Mouse (Mus musculus) right cerebral cortex, postnatal 4 days (tissue): ENCODE measurements around the gene Fcho1.
A peak's percentile ranks its signal among the peaks of the same experiment; 100 is the strongest.
"Not testable (repeated sequence)": the region's sequence is repeated elsewhere in the genome, so short reads cannot be mapped to it uniquely, and the experiment has no call there.

Source experiments
- DNase-seq: peaks from one replicate; pipeline ENCODE4 v3.0.0-alpha.2; 2022

The Fcho1 gene

DNA sequence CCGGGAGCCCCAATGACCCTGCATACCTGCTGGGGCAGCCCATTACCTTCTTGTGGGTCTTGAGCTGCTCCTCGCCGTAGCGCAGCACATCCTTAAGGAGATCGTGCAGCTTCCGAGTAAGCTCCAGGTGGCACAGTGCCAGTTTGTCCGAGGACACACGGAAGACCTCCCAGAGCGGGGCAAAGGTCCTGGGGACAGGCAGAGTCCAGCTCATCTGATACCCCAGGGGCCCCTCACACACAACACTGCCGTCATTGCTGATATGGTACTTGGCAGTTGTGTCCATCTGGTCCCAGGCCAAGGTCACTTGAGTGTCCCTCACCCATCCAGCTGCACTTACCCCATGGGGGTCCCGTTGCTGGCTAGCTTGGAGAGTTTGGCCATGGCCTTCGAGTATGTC is 8.4 kb downstream of the Fcho1 start:
- DNase-seq = no peak

DNA sequence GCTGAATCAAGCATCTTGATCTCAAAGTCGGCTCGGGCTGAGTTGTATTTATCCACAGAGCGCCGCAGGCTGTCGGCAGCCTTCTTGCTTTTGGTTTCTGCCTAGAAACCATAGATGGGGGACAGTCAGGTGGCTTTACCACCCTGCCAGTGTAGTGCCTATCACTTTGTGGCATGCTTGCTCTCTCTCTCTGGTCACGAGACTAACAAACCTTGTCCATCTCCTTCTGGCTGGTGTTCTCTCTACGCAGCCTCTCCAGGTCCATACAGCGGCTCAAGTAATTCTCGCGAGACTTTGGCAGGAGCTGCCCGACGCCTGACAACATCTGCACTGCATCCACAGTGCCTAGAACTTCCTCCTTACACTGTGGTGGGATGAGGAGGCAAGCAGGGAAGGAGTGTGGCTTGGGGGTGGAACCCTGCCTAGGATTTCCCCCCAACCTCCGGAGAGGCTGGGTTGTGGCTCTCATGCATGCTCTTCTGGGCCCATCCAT is 8.9 kb downstream of the Fcho1 start:
- no peak for DNase-seq

DNA sequence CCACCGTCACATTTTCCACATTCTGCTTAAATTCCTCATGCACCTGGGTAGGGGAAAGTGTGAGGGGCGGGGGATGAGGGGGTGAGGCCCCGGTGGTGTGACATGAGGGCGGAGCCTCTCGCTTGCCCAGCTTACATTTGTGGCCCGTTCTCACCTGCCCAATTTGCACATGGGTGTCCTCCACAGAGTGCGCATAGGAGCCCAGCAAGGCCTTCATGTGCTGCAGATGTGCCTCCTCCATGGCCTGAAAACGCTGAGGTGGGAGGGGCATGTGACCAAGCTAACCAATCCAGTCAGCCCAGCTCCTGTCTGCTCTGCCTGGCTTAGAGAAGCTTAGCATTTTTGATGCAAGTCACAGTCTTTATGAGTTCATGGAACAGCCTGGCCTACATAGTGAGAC is 10.0 kb downstream of the Fcho1 start:
- no peak for DNase-seq

DNA sequence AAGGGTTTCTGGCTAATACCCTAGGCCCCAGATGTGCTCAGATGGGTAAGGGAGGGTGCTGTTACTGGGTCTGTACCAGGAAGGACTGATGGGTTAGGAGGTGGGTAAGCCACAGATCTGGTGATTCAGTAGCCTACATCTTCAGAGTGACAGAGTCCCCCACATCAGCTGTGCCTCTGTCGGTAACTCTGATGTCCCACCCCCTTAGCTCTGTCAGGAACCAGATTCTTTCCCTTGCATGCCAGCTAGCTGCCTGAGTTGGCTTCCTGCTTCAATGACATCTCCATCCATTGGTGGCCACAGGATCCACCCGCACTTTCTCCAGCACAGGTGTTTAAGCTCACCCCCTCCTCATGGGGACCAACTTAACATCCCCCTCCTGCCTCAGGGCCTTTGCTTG is 13.9 kb downstream of the Fcho1 start:
- no peak for DNase-seq

DNA sequence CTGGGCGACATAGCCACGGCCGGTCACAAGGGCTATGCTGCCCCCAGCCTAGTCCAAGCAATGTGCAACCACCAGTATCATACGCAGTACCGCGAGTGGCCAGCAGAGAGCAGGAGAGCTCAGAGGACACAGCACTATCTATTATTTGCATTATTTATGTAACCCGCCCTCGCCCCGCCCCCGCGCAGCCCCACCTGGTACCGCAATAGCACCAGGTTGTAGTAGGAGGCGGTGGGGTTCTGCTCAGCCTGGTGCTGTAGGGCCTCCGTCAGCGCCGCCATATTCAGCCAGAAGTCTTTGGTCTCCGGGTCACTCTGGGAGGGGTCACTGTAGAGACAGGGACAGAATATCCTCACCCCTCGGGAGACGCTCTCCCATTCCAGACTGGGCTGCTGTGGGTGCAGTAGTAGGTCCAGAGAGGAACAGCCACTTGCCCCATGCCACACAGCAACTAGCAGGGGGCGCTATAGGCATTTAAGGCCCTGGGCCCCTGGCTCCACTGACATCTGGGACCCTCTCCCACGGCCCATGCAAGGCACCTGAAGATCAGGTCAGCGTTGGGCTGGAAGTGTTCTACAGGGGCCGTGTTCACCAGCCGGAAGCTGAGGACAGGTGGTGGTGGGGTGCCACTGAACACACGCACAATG is 15.6 kb downstream of the Fcho1 start:
- DNase-seq = peak; percentile 94

DNA sequence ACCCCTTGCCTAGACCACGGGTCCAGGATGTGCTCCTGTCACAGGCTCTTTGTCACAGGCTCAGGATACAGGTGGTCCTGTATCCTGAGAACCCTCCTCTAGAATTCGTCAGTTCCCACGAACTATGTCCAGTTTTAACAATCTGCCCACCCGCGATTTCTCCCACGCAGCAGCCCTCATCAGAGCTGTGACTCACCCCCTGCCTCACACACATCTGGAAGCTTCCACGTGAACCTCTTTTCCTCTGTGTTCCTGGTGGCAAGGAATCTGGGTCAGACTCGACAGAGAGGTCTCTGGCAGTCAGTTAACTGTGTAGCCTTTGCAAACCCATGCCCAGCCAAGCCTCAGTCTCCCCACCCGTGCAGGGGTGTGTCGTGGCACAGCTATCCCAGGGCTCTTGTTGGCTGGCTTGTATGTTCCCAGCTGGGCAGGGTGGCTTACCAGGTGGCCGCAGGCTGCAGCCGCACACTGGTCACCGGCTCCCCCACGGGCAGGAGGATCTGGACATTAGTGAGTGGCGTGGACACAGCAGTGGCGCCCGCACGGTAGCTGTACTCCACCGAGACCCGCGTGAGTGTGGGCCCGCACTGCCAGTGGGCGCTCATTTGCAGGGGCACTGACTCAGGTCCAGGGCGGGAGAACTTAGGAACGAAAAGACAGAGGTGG is 16.2 kb downstream of the Fcho1 start:
- no peak for DNase-seq

DNA sequence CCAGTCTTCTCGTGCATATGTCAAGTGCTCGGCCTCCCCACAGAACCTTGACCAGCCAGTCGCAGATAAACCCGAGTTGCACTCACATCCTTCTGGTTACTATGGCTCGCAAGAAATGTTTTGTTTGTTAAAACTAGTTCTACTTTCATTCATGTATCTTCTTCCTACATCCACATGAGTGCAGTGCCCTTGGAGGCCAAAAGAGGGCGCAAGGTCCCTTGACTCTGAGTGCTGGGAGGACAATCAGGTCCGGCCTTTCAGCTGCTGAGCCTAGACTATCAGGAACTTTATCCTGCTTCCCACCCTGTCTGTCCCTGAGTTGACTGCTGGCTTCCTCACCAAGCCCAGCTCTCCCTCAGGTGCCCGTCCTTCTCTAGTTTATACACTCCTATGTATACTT is 17.6 kb downstream of the Fcho1 start:
- DNase-seq = peak; percentile 62

DNA sequence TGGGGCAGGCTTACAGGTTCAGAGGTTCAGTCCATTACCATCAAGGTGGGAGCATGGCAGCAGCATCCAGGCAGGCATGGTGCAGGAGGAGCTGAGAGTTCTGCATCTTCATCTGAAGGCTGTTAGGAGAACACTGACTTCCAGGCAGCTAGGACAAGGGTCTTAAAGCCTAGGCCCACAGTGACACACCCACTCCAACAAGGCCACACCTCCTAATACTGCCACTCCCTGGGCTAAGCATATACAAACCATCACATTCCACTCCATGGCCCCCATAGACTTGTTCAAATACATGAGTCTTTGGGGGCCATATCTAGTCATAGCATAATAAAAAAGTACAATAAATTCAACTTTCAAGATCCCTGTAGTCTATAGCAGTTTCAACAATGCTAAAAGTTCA is 22.1 kb downstream of the Fcho1 start:
- DNase-seq = not testable (repeated sequence)

DNA sequence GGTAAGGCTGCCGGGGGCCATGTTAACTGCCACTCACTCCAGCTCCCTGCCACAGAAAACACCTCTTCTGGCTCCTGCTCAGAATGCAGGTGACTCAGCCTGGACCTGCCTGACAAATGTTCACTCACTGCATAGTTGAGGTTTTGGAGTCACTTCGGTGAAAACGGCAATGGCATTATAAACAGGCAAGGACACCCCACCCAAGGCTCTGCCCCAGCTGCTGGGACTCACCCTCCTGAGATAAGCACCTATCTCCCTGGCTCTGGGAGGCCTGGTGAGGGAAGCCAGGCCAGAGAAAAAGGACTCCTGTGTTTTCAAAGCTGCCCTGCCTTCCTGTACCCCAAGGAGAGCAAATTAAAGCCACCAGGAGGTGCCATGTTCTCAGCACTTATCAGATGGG is 22.6 kb downstream of the Fcho1 start:
- no peak for DNase-seq

DNA sequence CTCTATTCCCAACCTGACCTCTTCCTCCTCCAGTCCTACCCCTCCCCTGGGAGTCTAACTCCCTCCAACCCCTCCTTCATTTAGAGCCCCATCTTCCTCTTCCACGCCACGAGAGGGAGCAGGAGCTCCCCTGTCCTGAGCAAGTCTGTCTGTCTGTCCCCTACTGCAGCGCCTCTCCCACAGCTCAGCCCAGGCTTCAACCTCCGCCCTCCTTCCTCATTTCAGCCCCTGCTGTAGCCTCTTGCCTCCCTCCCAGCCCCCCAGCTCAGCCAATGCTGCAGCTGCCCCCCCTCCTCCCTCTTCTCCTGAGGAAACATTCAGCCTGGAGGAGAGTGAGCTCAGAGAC is 23.5 kb downstream of the Fcho1 start:
- no peak for DNase-seq

DNA sequence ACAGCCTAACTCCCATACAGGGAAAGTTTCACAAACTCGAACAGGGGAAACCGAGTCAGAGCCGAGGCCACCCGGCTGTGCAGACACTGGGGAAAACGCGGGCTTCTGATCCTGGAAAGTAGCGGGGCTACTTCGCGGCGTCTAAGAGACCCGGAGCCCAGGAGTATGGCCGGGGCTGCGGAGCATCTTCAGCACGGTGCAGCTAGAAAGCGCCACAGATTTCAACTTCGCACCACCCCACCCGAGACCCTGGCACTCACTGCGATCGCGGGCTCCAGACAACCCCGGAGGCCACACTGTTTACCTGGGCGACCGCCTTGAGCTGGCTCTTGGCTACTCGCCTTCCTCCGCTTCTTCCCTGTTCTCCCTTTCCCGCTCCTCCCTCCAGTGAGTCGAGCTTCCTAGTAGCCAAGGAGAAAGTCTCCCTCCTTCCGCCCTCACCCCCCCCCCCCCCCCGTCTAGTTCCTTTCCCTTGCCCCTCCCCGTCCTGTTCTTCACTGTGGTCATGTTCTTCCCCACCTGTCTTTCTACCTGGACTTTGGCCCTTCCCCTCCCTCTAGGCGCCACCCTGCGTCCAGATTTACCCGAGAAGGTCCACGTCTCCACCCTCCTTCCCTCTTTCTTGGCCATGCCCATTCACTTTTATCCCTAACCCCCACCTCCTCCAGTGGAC is 24.0 kb downstream of the Fcho1 start, which contains the start of gene B3gnt3:
Gene B3gnt3, minus strand, starts transcription at position 376 of the 673 bp plus-strand sequence.
- no peak for DNase-seq

DNA sequence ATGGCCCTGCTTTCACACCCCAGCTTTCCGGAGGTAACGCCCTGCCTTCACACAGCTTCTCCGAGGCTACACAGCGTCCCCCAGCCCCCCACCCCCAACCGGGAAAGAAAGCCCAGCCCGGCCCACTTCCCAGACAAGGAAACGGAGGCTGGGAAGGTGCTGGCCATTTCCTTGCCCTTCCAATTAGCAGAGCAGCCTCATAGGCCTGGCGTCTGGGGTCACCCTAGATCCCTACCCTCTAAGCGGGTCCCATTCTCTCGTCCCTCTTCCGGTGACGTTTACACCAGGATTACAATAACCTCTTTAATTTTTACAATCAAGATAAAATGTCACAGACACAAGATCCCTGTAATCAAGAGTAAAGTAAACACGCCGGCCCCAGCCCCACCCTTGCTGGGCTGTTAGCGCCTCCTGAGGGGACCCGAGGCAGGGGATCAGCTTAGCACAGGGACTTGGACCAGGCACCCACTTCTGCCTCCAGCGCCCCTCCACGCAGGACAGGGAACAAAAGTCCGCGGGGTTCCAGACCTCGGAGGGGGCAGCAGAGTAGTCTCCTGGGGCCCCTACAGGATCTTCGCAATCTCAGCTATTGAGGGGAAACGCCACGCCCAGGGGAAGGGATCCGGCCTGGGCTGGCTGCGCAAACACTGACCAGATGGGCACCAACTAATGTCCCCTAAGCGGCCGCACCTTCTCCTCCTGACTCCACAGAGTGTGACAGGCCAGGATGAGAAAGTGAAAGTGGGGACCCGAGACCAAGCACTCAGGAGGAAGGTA is 24.8 kb downstream of the Fcho1 start:
- DNase-seq = no peak

DNA sequence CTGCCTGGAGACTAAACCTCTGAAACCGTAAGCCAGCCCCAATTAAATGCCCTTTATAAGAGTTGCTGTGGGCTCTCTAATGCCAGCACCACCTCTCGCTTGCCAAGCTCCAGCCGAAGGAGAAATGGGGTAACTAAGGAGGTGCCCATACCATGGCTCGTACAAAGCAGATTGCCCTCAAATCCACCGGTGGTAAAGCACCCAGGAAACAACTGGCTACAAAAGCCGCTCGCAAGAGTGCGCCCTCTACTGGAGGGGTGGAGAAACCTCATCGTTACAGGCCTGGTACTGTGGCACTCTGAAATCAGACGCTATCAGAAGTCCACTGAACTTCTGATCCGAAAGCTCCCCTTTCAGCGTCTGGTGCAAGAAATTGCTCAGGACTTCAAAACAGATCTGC is 30.1 kb downstream of the Fcho1 start:
- not testable (repeated sequence) for DNase-seq

DNA sequence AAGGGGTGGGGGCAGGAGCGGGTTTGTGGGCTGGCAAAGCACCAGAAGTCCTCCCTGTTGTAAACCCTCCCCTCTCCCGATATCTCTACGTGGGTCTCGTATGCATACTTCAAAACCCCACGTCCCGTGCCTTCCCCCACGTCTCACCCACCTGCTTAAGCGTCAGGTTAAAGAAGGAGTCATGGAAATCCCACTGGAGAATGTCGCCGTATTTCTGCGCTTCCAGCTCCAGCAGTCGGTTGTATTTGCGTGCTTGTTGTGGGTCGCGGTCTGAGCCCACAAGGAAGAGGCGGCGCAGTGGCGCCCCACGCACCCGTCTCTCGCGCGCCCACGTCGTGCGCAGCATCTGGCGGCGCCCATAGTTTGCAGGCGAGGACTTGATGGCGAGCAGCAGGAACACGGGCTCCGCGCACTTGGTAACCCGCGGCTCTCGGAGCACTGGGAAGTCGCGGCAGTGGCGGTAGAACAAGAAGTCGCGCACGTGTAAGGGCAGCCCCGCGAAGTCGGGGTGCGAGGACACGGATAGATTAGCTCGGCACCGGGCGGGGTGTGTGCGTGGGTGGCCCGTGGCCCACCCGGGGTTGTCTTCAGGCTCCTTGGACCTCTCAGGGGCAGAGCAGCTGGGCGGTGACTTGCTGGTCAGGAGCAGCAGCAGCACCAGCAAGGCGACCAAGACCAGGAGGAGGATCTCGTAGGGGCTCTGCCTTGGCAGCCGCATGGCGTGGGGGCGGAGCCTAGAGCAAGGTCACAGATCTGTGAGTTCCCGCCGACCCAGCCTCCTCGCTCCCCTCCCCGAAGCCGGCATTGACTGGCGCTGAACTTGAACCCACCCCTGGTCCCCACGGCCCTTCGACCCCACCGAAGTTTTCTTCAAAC is 32.1 kb downstream of the Fcho1 start:
- DNase-seq = no peak

DNA sequence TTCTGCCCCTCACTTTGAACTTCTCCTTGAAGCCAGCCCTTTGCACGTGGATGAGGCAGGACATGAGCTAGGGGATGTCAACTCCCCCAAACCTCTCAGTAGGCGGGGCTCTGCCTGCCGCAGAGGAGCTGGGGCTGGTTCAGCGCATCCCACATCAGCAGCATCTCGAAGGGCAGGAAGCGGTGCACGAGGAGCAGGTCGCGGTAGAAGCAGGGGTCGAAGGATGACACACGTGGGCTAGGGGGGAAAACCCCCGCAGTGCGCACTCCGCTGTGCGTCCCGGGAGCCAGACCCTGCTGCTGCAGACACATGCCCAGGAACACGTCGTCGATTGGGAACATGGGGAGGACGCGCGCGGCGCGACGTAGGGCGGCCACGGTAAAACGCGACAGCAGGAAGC is 33.0 kb downstream of the Fcho1 start:
- no peak for DNase-seq

DNA sequence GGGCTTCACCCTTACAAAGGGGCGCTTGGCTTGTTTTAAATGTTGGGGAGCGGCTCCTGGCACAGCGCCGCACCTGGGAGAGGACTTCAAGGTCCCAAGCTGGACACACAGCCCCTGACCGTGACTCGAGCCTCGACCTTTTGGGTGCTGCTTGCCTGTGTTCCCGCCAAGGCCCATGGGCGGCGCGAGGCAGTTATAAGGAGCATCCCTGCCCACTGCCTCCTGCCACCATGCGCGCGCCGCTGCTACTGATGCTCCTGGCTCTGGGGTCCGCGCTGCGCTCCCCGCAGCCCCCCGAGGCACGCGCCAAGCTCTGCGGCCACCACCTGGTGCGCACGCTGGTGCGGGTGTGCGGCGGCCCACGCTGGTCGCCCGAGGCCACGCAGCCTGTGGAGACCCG is 36.5 kb downstream of the Fcho1 start, which contains the start of gene Insl3:
Gene Insl3, plus strand, starts transcription at position 187 of the 400 bp plus-strand sequence.
- DNase-seq = no peak

DNA sequence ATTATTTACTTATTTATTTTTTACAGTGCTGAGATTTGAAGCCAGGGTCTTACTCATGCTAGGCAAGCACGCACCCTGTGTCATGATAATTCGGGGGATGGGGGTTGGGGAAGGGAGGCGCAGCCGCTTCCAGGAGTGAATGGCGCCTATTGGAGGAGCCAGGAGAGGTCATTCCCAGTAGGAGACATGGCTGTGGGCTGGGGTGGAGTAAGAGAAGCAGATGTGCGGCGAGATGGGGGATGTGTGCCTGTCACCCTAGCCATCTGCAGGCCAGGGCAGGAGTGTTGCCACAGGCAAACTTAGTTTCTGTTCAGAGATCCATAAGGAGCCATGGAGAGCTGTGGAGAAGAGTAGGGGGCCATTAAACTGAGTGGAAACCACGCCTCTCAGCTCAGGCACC is 37.9 kb downstream of the Fcho1 start:
- no peak for DNase-seq

DNA sequence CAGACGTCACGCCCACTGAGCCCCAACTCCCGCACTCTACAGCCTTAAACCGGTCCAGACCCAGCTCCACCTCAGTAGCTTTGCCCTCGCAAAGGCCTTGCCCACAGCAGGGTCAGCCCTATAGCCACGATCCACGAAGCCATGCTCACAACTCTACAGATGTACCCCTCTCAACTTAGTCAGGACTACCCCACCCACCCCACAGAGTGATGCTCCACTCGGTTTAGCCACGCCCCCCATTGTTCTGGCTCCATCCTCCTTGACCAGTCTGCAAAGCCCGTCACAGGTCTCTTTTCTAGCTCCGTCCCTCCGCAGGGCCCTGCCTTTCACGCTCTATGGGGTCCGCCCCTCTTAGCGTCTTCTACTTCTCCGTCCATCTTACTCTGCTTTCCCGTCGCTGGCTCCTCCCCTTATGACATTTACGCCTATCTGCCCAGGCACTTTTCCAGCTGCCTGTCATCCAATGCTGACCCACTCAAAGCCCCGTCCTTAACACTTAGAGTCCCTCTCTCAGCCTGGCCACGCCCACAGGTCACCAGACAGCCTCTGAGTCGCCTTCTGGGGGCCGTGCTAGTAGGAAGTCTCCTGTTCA is 39.3 kb downstream of the Fcho1 start:
- no peak for DNase-seq

DNA sequence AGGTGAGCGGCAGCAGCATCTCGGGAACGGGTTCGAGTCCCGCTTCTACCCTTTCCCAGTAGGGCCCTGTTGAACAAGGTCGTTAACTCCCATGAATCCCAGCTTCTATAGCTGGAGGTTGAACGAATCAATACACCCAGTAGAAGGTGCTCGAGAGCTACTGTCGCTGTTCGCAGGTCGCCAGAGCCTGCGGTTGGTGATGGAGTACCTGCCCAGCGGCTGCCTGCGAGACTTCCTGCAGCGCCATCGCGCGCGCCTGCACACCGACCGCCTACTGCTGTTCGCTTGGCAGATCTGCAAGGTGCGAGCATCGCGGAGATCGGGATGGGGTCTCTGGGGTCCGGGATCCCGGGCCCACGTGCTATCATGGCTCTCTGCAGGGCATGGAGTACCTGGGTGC is 39.9 kb downstream of the Fcho1 start:
- DNase-seq = no peak

DNA sequence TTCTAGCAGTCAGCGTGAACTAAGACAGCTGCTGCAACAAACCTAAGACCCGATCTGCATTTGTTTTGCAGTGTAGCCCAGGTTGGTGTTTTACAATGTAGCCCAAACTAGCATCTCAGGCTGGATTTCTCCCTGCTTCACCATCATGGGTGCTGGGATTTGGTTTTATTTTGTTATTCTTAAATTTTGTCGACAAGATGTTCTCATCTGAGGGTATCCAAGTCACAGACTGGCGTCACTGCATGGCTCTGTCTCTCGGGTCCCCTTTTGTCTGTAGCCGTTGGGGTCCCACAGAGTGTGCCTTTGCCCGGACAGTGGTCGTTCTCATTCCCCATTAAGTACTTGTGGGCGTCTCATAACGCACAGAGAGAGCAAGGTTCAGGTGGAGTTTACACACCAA is 40.8 kb downstream of the Fcho1 start:
- DNase-seq = no peak

DNA sequence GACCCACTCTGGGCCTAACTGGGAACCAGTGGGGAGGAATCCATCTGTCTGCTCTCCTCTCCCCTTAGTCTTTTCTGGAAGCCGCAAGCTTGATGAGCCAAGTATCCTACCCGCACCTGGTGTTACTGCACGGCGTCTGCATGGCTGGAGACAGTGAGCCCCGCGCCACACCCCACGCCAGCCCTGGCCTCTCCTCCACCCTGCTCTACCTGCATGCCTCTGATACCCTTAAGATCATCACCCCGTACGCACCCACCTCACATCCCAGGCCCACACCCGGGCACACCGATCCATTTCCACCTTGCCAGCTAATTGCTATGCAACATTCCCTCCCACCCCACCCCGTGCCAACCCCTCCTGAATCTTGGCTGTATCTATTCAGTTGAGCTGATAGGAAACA is 42.7 kb downstream of the Fcho1 start:
- DNase-seq = no peak

DNA sequence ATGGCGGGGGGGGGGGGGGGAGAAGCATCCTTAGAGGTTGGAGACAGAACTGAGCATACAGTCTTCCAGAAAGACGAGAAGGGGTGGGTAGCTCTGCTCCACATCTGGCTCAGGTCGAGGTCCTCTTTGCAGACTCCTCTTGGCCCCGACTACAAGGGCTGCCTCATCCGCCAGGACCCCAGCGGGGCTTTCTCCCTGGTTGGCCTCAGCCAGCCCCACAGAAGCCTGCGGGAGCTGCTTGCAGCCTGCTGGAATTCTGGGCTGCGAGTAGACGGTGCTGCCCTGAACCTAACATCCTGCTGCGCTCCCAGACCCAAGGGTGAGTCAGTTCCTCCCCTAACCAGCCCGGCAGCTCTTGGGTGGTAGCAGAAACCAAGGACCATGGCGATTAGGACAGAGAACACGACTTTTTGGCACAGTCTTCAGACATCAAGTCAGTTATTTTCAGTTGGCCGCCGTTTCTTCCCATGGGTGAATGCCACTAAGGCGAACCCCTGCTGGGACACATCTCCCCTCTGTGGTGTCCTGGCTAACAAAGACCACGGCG is 44.1 kb downstream of the Fcho1 start:
- no peak for DNase-seq
